Mouse (Mus musculus): ENCODE data around the gene Gm28308. TPM values are rescaled to one million over a fixed set of nuclear protein-coding genes. Genes with fewer than 3 reads are reported as not detected.

The Gm28308 gene
- polyA plus RNA-seq, 1 experiment = not detected

GRCm38 (mm10) chr6:52150401-52150966, 62.7 kb downstream of the Gm28308 start:
- Histone ChIP-seq H3K4me1 (ENCODE audit: control insufficient read depth, insufficient read depth, low read length) (no peaks in the 10 kb centered on the region), H3K4me3 (replicated peaks; ENCODE audit: insufficient read depth, low read depth, low read length) (no peak overlapping the region), H3K27me3 (ENCODE audit: control insufficient read depth, insufficient read depth, low read length) (peaks cover 6% of the 10 kb centered on the region; the same call in 1 of the 2 replicates), H3K27ac (ENCODE audit: insufficient read depth, low read length) (no peak overlapping the region)
- 13% methylated on average over 16 of the region's 16 CpGs for WGBS
- no peak for DNase-seq
- TF ChIP-seq CTCF (IDR thresholded peaks at IDR 0.05; ENCODE audit: borderline replicate concordance, insufficient read depth, low read depth, low read length) = no peak
- TF ChIP-seq POLR2A (IDR thresholded peaks at IDR 0.05; ENCODE audit: borderline replicate concordance, insufficient read depth, low read length) = no peak

GRCm38 (mm10) chr6:52139115-52139514, 74.0 kb downstream of the Gm28308 start:
- no peak overlapping the region for H3K4me3 ChIP-seq (replicated peaks; ENCODE audit: insufficient read depth, low read depth, low read length)
- no peak for DNase-seq

GRCm38 (mm10) chr6:52138576-52138975, 74.6 kb downstream of the Gm28308 start:
- Histone ChIP-seq H3K27me3 (ENCODE audit: control insufficient read depth, insufficient read depth, low read length) (no peaks in the 10 kb centered on the region; the same call in 1 of the 2 replicates), H3K4me3 (replicated peaks; ENCODE audit: insufficient read depth, low read depth, low read length) (no peak overlapping the region), H3K27ac (ENCODE audit: insufficient read depth, low read length) (no peak overlapping the region), H3K4me1 (ENCODE audit: control insufficient read depth, insufficient read depth, low read length) (no peaks in the 10 kb centered on the region)
- TF ChIP-seq POLR2A (IDR thresholded peaks at IDR 0.05; ENCODE audit: borderline replicate concordance, insufficient read depth, low read length) (no peak), CTCF (IDR thresholded peaks at IDR 0.05; ENCODE audit: borderline replicate concordance, insufficient read depth, low read depth, low read length) (no peak)
- 86% methylated on average over 10 of the region's 10 CpGs for WGBS
- no peak for DNase-seq

More at GRCm38 (mm10) chr6:52139115-52139514, 74.0 kb downstream of the Gm28308 start:
- Histone ChIP-seq H3K4me1 (ENCODE audit: control insufficient read depth, insufficient read depth, low read length) (no peaks in the 10 kb centered on the region), H3K27me3 (ENCODE audit: control insufficient read depth, insufficient read depth, low read length) (no peaks in the 10 kb centered on the region; the same call in 1 of the 2 replicates), H3K27ac (ENCODE audit: insufficient read depth, low read length) (no peak overlapping the region)
- TF ChIP-seq POLR2A (IDR thresholded peaks at IDR 0.05; ENCODE audit: borderline replicate concordance, insufficient read depth, low read length) = no peak
- TF ChIP-seq CTCF (IDR thresholded peaks at IDR 0.05; ENCODE audit: borderline replicate concordance, insufficient read depth, low read depth, low read length) = no peak
- WGBS = 90% methylated on average over 5 of the region's 5 CpGs

GRCm38 (mm10) chr6:52137841-52138535, 75.2 kb downstream of the Gm28308 start:
- H3K4me3 ChIP-seq (replicated peaks; ENCODE audit: insufficient read depth, low read depth, low read length) = no peak overlapping the region
- 57% methylated on average over 9 of the region's 9 CpGs for WGBS
- DNase-seq = no peak
- no peaks in the 10 kb centered on the region for H3K4me1 ChIP-seq (ENCODE audit: control insufficient read depth, insufficient read depth, low read length)
- no peaks in the 10 kb centered on the region for H3K27me3 ChIP-seq (ENCODE audit: control insufficient read depth, insufficient read depth, low read length)
- H3K27ac ChIP-seq (ENCODE audit: insufficient read depth, low read length) = no peak overlapping the region
- no peak for TF ChIP-seq POLR2A (IDR thresholded peaks at IDR 0.05; ENCODE audit: borderline replicate concordance, insufficient read depth, low read length)
- no peak for TF ChIP-seq CTCF (IDR thresholded peaks at IDR 0.05; ENCODE audit: borderline replicate concordance, insufficient read depth, low read depth, low read length)

GRCm38 (mm10) chr6:52123673-52124072, 89.5 kb downstream of the Gm28308 start:
- H3K27me3 ChIP-seq (ENCODE audit: control insufficient read depth, insufficient read depth, low read length) = no peaks in the 10 kb centered on the region
- no peak for DNase-seq
- H3K27ac ChIP-seq (ENCODE audit: insufficient read depth, low read length) = no peak overlapping the region
- 79% methylated on average over 4 of the region's 4 CpGs for WGBS
- H3K4me1 ChIP-seq (ENCODE audit: control insufficient read depth, insufficient read depth, low read length) = no peaks in the 10 kb centered on the region
- H3K4me3 ChIP-seq (replicated peaks; ENCODE audit: insufficient read depth, low read depth, low read length) = no peak overlapping the region
- no peak for TF ChIP-seq CTCF (IDR thresholded peaks at IDR 0.05; ENCODE audit: borderline replicate concordance, insufficient read depth, low read depth, low read length)
- no peak for TF ChIP-seq POLR2A (IDR thresholded peaks at IDR 0.05; ENCODE audit: borderline replicate concordance, insufficient read depth, low read length)

GRCm38 (mm10) chr6:52121173-52121572, 92.0 kb downstream of the Gm28308 start:
- no peak overlapping the region for H3K4me3 ChIP-seq (replicated peaks; ENCODE audit: insufficient read depth, low read depth, low read length)
- DNase-seq = no peak
- no peaks in the 10 kb centered on the region for H3K27me3 ChIP-seq (ENCODE audit: control insufficient read depth, insufficient read depth, low read length)
- TF ChIP-seq POLR2A (IDR thresholded peaks at IDR 0.05; ENCODE audit: borderline replicate concordance, insufficient read depth, low read length) (no peak), CTCF (IDR thresholded peaks at IDR 0.05; ENCODE audit: borderline replicate concordance, insufficient read depth, low read depth, low read length) (no peak)
- 75% methylated on average over 3 of the region's 3 CpGs for WGBS
- H3K4me1 ChIP-seq (ENCODE audit: control insufficient read depth, insufficient read depth, low read length) = no peaks in the 10 kb centered on the region
- no peak overlapping the region for H3K27ac ChIP-seq (ENCODE audit: insufficient read depth, low read length)

- DNase-seq = peak in 1 of 2 experiments; percentile 0
- TF ChIP-seq POLR2A (IDR thresholded peaks at IDR 0.05; ENCODE audit: borderline replicate concordance, insufficient read depth, low read length) (no peak), CTCF (IDR thresholded peaks at IDR 0.05; ENCODE audit: borderline replicate concordance, insufficient read depth, low read depth, low read length) (no peak)
- H3K4me3 ChIP-seq (replicated peaks; ENCODE audit: insufficient read depth, low read depth, low read length) = no peak overlapping the region
- WGBS = 24% methylated on average over 6 of the region's 6 CpGs
- no peak overlapping the region for H3K27ac ChIP-seq (ENCODE audit: insufficient read depth, low read length)
- no peaks in the 10 kb centered on the region for H3K27me3 ChIP-seq (ENCODE audit: control insufficient read depth, insufficient read depth, low read length)
- H3K4me1 ChIP-seq (ENCODE audit: control insufficient read depth, insufficient read depth, low read length) = no peaks in the 10 kb centered on the region
Observed at GRCm38 (mm10) chr6:52118903-52119635, 94.1 kb downstream of the Gm28308 start.

All from cerebellum, adult 2 months (tissue).